Mouse (Mus musculus) telencephalon, adult 2 months (tissue): Measurements from ENCODE around the gene Wdr76.
"Not testable (repeated sequence)": the region's sequence is repeated elsewhere in the genome, so short reads cannot be mapped to it uniquely, and the experiment has no call there.

Experiments
- DNase-seq: peaks from one replicate; pipeline ENCODE4 v3.0.0-alpha.2; 2011; ENCODE audit warnings: low read depth, low spot score

Wdr76 gene

GRCm38 (mm10) chr2:121505942-121506882, at the start of gene Wdr76, which contains the start of gene Mfap1a:
Gene Wdr76, plus strand, starts transcription at chr2:121506723.
Gene Mfap1a, minus strand, starts transcription at chr2:121506665.
- DNase-seq: peak; percentile 89

GRCm38 (mm10) chr2:121460071-121460470, 46.5 kb upstream of the Wdr76 start:
- no peak for DNase-seq

DNA sequence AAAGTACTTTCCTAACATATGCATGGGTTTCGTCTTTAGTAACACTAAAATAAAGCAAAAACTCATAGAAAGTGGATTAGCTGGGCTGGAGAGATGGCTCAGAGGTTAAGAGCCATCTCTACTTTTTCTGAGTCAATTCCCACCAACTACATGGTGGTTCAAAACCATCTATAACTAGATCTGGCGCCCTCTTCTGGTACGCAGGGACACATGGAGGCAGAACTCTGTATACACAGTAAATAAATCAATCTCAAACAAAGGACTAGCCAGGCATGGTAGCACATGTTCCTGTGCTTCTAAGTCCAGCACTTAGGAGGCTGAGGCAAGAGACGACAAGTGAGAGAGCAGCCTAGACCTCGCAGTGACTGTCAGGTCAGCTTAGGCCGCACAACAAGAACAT, 37.5 kb upstream of the Wdr76 start:
- not testable (repeated sequence) for DNase-seq

GRCm38 (mm10) chr2:121472783-121473182, 33.7 kb upstream of the Wdr76 start:
- not testable (repeated sequence) for DNase-seq

- peak; percentile 94 for DNase-seq
These were observed 33.0 kb upstream of the Wdr76 start, which contains the start of gene Mfap1b for GRCm38 (mm10) chr2:121473301-121474179. Gene Mfap1b, minus strand, starts transcription at chr2:121474067.

- no peak for DNase-seq
These were observed 32.4 kb upstream of the Wdr76 start for GRCm38 (mm10) chr2:121474180-121474535.

DNA sequence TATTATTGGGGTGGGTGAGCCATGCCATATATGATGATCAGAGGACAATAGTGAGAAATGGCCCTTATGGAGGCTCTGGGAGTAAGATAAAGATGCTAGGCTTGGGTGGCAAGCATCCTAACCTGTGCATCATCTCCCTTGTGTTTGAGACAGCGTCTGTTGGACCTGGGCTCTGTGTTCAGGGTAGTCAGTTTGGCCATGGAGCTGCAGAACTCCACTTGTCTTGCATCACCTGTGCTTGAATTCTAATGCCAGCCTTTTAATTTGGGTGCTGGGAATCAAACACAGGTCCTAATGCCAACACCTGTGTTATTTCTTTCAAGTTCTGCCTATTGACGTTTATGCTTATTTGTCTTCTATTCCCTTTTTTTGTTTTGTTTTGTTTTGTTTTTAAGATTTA, 31.2 kb upstream of the Wdr76 start:
- DNase-seq: not testable (repeated sequence)

- no peak for DNase-seq
These were observed 28.8 kb upstream of the Wdr76 start for GRCm38 (mm10) chr2:121477491-121478266.

GRCm38 (mm10) chr2:121480498-121480897, 26.0 kb upstream of the Wdr76 start:
- DNase-seq: no peak

GRCm38 (mm10) chr2:121480916-121481315, 25.6 kb upstream of the Wdr76 start:
- not testable (repeated sequence) for DNase-seq

DNA sequence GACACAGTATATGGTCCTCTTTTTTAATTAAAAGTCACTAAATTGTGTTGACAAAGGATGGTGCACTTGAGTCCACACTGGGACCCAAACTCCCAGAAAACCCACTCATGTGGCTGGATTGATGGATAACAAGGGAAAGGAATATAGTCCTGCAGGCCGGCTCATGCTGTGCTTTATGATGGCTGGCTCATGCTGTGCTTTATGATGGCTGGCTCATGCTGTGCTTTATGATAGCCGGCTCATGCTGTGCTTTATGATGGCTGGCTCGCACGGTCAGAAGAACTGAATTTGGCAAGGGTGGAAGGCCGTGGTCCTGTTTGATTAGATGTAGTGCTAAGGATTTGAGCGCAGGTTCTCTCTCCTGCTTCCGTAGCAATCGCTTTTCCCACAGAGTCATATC, 22.9 kb upstream of the Wdr76 start:
- no peak for DNase-seq

DNA sequence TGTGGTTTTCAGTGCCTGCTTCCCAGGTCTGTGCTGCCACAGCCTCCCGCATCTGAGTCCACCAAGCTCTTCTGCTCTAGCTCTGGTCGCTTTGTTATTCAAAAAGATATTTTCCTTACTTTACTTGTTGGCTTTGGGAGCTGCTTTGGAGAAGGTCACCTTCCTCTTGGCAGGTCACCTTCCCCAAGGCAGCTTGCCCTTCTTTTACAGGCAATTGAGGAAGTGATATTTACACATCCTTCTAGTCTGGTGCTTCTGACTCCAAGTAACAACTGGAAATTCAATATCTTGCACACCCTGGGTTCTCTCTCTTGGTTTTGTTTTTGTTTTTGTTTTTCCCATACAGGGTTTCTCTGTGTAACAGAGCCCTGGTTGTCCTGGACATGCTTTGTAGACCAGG, 22.1 kb upstream of the Wdr76 start:
- not testable (repeated sequence) for DNase-seq

GRCm38 (mm10) chr2:121501550-121501949, 5.0 kb upstream of the Wdr76 start:
- DNase-seq: not testable (repeated sequence)

DNA sequence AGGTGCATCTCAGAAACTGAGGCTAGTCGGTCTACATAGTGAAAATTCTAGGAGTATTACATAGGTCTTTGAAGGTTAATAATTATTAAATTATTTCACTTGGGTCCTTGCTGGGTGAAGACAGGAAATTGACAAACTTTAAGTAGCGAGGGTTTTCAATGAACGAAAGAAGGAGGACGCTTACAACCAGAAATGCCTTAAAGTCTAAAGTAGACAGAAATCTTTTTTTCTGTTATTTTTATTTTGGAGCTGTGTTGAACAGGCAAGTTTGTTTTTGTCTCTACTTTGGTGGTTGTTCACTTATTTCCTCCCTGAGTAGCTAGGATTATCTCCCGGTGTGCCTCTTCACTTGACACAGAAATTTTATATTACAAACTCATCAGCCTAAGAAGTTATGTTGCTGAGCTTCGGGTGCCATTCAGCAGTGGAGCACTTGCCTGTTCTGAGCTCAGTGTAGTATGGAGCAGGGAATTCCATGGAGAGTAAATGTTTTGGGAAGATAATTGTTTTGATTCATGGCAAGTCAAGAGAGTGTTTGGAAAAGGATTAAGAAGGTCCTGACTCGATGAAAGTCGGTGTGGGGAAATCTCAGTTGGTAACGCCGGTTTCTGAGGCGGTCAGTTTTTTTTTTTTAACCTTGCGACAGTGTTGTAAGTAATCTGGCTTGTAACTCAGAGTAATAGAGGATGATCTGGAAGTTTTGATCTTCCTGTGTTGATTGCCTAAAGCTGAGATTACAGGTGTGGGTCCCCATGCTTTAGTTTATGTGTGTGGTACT, 839 bp downstream of the Wdr76 start:
- DNase-seq: no peak

- no peak for DNase-seq
These were observed 1.4 kb downstream of the Wdr76 start for GRCm38 (mm10) chr2:121507951-121508330.

- no peak for DNase-seq
These were observed 3.1 kb downstream of the Wdr76 start for GRCm38 (mm10) chr2:121509584-121509983.

- DNase-seq: no peak
These were observed 4.9 kb downstream of the Wdr76 start for GRCm38 (mm10) chr2:121511401-121511800.

- not testable (repeated sequence) for DNase-seq
These were observed 6.7 kb downstream of the Wdr76 start for GRCm38 (mm10) chr2:121512991-121513765.

GRCm38 (mm10) chr2:121514211-121514610, 7.7 kb downstream of the Wdr76 start:
- DNase-seq: no peak

GRCm38 (mm10) chr2:121518106-121518505, 11.6 kb downstream of the Wdr76 start:
- no peak for DNase-seq
